Mouse (Mus musculus) G1E-ER4 (cell line): ENCODE measurements around the gene Pola1. TPM values are rescaled to one million over a fixed set of nuclear protein-coding genes. Genes with fewer than 3 reads are reported as not detected.

Experiments used
- GATA1 ChIP-seq: IDR thresholded peaks from one replicate; pipeline ENCODE4 v1.8.0; 2012; ENCODE audit warnings: low read length, inconsistent platforms
- polyA plus RNA-seq: library from polyadenylated mRNA; stranded (reverse); fragments of >175 nt; gene quantifications from 2 replicates; pipeline ENCODE4 v1.2.3, GENCODE M21; 2012

Gene Pola1
- polyA plus RNA-seq, 1 experiment, result 2.2 TPM

DNA sequence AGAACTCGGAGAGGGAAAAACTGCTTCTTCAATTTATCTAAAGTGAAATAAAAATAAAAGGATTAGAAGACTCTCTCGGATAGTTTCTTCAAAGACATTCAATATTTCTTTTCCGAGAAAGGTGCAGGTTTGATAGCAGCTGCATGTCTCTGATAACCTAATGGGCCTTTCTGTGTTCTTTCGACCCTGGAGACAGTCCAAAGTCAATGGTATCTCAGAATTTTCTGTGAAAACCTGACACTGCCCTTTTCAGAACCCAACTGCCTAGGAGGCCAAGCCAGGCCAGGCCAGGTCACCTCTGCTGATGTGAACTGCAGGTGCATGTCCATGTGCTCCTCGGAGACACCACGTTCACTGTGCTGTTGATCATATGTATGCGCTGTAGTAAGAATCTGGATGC is 326.2 kb downstream of the Pola1 start:
- no peak for TF ChIP-seq GATA1

DNA sequence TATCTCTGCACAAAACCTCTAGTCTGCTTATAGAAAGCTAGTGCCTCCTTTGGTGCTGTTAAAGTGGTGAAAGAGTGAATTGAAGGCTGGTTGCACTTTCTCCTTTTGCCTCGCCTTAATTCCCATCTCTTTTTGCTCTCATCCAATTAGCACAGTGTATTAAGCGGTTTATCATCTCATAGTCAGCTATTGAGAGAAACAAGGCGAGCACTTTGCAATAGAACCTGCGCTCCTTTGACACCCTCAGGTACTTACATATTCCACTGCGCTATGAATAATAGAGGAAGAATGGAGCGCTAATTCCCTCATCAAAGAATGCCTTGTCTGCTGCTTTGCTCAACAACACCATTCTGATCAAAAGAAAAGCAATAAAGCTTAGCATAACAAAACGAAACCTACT is 330.2 kb downstream of the Pola1 start:
- no peak for TF ChIP-seq GATA1

DNA sequence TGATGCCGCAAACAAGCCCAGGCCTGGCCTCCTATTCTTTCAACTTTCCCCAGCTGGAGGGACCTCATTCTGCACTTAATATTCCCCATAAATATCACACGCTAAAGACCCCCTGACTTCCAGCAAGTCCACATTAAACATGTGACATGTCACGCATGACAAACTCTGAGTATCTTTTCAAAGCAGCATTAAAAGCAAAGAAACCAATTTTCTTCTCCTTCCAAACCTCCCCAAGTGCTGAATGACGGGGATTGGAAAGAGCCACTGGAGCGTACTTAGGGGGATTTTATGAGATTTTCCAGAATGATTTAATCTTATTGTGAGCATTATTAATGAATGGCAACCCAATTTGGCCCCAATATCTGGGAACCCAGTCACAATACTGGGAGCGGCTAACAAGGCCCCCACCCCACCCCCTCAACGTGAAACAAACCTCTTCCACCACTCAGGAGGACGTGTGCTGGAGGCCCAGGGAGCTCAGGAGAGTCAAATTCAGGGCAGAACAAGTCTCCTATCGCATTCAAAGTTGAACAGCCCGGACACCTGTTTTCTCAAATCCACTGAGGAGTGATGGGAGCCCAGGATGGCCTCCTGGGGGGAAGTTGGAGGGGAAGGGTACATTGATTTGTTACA is 331.7 kb downstream of the Pola1 start:
- no peak for TF ChIP-seq GATA1

DNA sequence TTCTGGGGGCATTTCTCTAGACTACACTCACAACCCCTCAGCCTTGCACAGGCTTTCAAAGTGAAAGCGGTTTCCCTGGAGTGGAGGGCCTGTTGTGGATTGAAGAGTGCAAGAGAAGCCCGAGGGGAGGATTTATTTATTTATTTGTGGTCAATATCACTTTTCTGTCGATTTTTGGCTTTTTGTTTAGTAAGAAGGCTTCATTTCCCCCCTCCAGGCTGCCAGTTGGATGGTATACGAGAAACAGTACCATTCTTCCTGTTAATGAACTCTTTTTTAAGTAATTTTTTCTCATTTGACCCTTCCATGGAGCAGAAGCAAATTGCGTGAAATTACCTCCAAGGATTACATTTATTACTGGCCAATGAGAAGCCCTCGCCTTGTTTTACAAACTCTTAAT is 332.2 kb downstream of the Pola1 start:
- TF ChIP-seq GATA1, result no peak

DNA sequence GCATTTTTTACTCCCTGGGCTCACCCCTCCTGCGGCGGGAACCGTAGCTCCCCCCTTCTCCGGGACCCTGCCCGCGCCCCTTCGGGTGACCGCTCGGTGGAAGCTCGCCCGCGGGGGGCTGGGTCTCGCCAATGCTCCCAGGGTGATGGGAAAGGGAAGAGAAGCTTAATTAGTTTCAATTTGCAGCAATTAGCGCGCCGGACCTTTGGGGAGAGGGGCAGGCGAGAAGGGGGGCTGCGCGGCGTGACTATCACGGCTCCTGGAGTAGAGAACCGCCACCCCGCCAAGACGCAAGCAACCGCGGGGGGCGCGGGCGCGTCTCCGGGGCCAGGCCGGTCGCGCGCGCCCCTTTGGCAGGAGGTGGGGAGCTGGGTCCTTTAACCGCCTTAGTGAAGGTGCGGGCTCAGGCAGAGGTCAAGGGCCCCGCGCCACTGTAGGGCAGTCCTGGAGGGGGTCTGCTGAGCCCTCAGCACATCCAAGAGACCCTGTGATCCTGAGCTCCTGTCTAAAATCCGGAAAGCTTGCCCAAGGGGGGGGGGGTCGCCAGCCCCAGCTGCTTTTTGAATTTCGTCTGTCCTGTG is 332.8 kb downstream of the Pola1 start:
- no peak for TF ChIP-seq GATA1

DNA sequence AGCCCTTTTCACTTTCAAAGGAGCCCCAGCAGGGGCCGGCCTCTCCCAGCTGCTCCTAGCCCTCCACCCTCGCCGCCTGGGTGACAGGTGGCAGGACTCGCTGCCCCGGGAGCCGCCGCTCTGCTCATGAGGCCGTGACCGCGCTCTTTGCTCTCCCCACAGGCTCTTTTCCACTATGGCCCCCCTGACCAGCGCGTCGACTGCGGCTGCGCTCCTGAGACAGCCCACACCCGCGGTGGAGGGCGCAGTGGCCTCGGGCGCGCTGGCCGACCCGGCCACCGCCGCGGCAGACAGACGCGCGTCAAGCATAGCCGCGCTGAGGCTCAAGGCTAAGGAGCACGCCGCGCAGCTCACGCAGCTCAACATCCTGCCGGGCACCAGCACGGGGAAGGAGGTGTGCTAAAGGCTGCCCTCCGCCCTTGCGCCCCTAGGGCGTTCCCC is 334.9 kb downstream of the Pola1 start:
- no peak for TF ChIP-seq GATA1

DNA sequence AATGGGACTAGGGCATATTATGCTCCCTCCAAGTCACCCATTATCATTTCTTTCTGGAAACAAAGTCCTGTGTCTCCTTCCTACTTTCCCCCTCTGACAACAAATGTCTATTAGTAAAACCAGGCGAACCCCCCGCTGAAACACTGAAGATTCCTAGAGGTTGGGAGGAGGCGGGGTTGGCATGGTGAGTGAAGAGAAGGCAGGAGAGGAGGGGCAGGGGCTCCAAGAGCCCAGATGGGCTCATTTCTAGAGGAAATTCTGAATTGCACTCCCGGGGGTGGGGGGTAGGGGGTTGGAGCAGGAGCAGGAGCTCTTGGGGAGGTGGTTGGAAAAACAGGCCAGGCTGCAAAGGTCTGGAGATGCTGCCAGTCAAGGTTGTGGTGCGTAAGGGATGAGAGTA is 336.1 kb downstream of the Pola1 start:
- TF ChIP-seq GATA1, result no peak

DNA sequence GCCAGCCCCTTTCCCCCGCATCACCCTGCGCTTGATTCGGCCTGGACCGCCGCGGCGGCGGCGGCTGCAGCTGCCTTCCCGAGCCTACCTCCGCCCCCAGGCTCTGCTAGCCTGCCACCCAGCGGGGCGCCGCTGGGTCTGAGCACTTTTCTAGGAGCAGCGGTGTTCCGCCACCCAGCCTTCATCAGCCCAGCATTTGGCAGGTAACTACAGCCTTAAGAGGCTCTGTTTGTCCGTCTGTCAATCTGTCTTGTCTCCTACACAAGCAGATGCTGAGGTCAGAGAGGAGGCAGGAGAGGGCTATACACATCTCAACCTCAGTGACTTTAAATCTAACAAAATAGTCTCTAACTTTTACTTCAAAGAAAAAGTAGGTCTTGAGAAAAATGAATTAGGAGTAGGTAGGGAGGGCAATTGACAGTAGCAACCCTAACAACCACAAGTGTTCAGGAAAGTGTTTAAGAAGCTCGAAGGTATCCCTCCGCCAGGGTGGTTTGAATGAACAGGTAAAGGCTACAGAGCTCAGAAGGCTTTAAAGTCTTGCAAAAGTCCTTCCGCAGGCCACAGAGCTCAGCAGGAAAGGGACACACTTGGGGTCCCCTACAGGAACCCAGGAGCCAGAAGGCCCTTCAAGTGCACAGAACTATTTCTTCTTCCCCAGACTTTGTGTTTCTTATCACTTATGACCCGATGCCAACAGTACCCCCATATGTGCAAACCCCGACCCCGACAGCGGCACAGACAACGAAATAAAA is 337.0 kb downstream of the Pola1 start:
- TF ChIP-seq GATA1, result no peak

DNA sequence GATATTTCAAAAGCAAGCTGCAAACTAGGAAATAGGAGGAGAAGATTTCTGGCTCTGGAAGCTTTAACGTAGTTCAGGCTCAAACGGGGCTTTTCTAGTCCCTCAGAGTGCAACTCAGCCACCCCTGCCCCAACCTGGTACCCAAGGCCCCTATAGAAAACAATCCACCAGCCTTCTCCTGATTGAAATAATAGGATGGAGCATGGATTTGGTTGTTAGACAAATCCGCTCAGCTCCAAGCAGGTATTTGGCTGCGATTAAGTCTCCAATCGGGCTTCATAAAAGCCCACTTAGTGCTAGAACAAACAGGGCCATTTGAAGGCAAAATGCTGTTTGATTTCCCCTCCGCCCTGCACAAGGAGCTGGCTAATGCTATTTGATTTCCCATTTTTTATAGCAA is 339.9 kb downstream of the Pola1 start:
- TF ChIP-seq GATA1, result no peak

DNA sequence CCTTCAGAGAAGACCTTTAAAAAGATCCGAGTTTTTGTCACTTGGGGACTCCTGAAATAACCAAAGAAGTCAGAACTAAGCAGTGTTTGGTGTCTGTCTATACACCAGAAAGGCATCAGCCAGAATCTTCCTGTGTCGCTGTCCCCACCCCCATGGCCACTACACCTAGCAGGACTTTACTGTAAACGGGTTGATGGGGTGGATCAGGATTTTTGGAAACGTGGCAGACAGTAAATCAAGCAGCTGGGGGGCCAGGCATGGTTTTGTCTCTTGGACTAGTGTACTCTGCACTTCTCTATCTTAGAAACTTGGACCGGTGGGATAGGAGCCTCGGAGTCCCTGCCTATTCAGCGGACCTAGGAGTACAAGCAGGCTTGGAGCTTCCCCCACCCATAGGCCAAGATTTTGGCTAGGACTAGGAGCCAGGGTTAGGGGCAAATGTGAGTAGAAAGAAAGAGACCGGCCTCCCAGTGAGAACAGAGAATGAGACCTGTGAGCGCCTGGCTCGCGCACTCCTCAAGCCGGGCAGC is 342.0 kb downstream of the Pola1 start:
- TF ChIP-seq GATA1, result no peak

DNA sequence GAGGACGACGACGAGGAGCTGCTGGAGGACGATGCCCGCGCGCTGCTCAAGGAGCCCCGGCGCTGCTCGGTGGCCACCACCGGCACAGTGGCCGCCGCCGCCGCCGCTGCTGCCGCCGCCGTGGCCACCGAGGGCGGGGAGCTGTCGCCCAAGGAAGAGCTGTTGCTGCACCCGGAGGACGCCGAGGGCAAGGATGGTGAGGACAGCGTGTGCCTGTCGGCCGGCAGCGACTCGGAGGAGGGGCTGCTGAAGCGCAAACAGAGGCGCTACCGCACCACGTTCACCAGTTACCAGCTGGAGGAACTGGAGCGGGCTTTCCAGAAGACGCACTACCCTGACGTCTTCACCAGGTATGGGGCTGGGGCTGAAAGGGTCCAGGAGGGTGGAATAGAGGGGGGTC is 342.9 kb downstream of the Pola1 start:
- no peak for TF ChIP-seq GATA1

DNA sequence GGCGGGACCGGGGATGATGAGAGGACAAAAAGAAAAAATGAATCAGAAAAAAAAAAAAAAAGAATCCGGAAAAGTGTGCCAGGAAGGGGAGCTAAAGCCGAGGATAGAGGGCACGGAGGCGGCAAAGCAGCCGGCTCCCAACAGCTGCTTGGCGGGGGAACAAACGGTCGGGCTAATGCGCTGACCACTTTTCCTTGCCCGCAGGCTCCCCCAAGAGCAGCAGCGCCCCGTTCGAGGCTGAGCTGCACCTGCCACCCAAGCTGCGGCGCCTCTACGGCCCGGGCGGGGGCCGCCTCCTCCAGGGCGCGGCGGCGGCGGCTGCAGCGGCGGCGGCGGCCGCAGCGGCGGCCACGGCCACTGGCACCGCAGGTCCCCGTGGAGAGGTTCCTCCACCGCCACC is 343.6 kb downstream of the Pola1 start:
- no peak for TF ChIP-seq GATA1

DNA sequence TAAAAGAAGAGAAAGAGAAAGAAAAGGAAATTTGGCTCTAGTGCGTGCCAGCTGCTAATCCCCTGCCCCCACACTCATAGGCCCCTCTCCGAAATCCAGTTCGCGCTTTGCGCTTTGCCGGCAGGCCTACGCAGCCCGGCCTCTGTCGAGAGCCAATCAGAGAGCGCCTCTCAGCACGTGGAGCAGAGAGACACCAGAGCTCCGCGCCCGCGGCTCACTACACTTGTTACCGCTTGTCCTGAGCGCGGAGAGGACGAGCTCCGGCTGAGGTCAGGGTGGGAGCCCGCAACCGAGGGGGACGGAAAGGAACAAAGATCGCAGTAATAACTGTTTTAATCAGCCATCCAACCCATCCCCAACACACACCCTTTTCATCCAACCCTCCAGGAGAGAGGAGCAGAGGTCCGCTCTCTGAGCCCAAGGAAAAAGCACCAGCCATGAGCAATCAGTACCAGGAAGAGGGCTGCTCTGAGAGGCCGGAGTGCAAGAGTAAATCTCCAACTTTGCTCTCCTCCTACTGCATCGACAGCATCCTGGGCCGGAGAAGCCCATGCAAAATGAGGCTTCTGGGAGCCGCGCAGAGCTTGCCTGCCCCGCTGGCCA is 345.6 kb downstream of the Pola1 start, which contains the start of gene Arx:
Arx (plus strand) TSS at position 155 of the 603 bp plus-strand sequence.
- TF ChIP-seq GATA1, result no peak

DNA sequence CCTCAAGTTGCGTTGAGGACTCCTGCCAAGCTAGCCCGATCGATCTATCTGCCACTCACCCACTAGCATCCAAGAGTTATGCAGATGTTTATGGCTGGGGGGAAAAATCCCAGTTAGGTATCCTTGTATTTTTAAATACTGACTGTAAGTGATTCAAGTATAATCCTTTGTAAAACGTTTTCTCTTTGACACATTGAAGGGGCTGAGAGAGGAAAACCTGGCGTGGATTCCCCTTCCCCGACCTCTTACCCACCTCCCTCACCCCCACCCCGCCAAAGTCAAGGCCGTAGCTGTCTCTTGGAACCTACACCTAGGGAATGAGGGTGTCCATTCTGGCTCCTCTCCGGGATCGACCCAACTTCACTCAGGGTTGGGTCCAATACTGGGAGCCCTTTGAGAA is 346.9 kb downstream of the Pola1 start:
- no peak for TF ChIP-seq GATA1

DNA sequence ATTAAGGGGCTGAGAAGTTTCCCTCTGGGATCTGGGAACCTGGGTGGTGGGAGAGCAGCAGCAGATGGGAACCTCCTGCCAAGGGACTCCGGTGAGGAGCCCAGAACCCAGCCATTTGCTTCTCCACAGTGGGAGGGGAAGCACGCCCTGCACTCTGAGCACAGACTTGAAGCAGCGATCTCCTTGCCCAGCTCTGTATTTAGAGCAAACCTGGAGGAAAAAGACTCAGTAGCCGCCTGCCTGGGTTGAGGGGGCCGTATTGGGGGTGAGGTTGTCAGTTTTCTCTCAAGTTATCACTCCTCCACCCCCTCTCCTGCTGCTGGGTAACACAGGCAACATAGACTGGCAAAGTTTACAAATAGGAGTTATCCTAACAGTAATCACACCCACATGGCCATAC is 350.2 kb downstream of the Pola1 start:
- TF ChIP-seq GATA1, result no peak
